Mouse (Mus musculus): Measurements from ENCODE around the gene Fam19a2.
A peak's percentile ranks its signal among the peaks of the same experiment; 100 is the strongest.

GRCm38 (mm10) chr10:123255674-123256348 is 8.0 kb upstream of the Fam19a2 start:
- TF ChIP-seq CTCF (IDR thresholded peaks at IDR 0.05; ENCODE audit: low read depth) = peak; percentile 39
- no peak for TF ChIP-seq EP300 (IDR thresholded peaks at IDR 0.05; ENCODE audit: low read depth)
